Mouse (Mus musculus) retina, adult 2 months (tissue): ENCODE measurements at regions not wholly inside any gene's neighbourhood (a gene's known extent, or its start where the extent isn't known, plus 50 kb on each side); places are given as distances from the start of the nearest gene placed in this dataset.

ENCODE experiments used
- DNase-seq: peaks from one replicate; pipeline ENCODE4 v3.0.0-alpha.2; 2012; ENCODE audit warnings: low read depth, low spot score

DNA sequence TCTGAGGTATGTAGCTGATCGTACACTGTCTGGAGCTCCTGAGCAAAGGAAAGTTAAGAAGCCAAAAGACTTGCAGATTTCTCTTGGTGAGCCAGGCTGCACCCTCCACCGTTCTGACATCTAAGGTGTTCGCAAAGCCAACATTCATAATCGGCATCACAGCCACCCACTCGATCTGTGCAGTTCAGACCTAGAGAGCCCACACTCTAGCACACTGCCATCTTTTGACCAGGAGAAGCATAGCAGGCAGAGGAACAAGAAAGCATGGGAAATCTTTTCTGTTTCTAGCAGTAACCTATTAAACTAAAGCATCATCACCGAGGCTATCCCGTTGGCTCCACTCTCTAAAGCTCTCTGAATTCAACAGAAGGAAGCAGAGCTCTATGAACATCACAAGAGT lies 59.2 kb downstream of the Areg start:
- DNase-seq: peak; percentile 6

DNA sequence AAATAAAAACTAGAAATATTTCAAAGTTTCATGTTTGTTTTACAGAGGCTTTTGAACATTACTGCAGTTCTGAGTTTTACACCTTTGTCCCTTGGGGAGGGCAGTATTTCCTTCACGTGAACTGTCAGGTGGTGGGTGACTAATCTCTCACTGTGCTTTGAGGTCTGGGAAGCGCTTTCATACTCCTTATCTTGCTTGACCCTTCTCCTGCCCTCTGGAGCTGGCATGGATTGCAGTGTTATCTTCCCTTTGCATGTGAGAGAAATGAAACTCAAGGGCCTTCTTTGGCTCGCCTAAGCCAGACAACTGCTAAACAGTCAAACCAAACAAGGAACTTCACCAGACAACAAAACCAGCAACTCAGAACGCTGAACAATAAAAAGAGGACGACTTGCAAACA lies 61.0 kb downstream of the Areg start:
- DNase-seq: no peak

DNA sequence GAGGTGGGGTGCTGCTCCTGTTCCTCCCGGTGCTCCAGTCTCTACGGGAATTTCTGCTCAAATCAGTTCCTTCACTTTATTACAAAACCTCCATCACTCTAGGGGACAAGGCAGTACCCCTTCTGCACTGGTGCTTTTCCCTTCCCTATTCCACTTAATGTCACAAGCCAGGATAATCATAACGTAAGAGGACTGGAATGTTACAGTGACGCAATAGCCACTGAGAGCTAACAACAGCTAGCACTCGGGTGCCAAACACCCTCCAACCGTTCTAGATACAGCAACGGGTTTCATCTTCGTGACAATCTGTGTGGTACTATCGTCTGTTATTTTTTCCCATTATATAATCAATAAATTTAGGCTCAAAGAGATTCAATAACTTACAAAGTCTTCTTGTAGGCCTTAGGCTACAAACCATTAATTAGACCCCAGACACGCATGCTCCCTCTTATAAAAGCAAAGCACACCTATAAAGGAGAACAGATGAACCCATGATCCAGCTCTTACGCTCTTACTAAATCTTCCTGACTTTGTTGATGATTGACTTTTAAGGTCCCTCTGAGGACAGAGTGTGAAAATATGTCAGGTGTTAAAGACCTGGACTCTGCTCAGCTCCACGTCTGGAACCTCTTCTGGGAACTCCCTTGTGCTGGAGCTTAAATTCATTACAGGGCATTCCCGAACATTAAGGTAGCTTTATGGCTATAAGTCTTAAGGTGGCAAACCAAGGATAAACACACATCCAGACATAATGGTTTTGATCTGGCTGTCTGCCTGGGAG lies 65.0 kb downstream of the Areg start:
- DNase-seq: no peak

DNA sequence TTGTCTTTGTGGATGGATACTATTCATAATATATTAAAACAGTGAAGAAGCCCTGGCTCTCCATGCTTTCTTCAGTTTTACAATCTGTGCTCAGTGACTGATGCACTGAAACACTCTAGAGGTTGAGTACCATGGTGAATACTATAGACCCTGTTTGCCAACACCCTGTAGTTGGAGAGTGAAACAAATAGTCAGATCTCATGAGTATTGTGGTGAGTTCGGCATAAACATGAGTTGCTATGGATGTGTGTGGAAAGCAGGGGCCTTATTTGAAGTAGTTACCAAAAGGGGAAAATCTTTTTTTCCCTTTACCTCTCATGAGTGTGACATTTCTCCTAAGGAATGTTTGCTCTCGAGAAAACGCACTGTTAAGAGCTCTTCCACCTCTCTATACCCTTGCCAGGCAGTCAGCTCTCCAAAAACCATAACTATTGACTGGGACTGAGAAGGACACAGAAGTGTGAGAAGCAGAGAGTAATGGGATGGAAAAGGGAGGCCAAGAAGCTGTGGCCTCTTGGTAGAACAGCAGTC lies 66.0 kb downstream of the Areg start:
- no peak for DNase-seq

DNA sequence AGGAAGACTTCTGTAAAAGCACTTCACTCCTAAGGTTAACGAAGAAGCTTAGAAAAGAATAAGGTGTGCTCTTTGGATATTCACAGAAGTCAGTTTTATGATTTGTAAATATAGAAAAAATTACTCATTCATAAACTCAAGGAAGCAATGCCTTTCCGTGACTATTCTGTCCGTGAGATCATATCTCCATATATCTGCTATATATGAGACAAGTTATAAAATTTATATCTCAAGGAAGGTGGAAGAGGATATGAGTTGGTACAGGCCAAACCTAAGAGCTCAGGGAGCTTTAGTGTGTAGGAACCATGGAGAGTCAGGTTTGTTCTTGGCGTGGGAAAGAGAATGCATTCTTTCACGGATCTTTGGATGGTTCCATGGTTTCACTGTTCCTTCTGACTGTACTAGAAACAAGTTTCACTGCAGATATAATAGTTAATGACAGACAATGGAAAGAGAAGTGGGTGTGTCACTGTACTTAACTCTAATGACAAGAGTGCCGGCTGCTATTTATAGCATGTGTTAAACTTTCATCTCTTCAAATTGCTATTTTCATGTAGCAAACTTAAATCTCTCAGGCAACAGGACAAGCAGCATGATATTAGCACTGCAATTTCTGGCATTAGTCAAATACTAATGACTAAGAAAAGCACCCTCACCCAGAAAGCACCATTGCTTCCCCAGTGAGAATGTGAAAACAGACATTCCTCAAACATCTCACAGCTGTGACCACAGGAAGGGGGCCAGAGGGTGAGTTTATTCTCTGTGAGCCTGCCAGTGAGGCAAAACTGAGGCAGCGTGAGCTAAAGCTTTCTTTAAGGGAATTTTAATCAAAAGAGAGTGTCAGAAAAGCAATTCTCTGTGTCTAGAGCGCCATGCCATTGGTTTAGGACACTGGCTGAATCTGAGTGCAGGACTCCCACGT lies 67.4 kb downstream of the Areg start:
- no peak for DNase-seq

DNA sequence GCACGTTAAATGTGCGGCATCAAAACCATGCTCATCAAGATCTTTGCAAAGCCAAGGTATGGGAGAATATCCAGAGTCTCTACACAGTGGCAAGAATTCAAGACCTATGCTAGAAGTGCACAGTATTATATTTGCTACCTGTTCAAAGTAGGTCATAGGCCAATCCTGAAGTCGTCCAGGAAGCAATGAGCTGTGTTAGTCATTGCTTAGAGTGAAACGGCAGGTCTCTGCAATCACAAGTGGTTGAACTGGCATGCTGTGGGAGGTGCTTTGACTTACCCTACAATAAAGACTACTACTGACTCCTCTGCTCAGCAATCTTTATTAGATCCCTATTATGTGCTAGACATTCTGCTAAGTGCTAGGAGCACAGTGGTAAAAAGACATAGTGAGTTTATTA lies 80.8 kb downstream of the Areg start:
- no peak for DNase-seq

DNA sequence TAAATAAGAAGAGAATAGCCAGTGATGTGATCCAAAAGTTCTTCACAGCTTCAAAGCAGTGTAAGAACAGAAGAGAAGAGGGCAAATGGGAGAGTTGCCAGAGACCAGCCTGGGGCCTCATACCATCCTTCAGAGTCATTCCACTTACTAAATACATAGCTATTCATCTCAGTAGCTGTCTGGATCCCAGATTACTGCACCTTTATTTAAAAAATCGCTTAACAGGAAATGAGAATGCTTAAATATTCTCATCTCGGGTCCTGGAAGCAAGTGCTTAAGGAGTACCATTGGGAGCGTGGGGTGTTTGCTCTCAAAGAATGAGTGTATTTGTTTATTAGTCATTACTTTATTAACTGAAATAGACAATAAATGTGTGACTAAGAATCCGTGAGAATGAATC lies 102.3 kb downstream of the Areg start:
- no peak for DNase-seq

DNA sequence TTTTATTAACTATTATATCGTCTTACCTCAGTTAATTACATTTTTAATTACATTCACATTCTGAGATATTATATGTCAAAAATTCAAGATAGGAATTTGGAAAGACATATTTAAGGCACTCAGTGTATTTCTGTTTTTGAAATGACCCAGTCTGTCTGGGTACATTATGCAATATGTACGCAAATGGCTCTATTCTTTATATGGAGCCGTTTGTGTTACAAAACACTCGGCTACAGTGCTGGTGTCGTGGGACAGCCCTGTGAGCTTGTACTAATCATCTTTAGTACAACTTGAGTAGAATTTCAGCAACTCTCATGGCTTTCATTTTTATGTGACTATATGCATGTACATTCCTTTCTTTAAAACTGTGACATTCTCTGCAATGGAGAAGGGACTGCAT lies 108.0 kb downstream of the Areg start:
- DNase-seq: no peak

DNA sequence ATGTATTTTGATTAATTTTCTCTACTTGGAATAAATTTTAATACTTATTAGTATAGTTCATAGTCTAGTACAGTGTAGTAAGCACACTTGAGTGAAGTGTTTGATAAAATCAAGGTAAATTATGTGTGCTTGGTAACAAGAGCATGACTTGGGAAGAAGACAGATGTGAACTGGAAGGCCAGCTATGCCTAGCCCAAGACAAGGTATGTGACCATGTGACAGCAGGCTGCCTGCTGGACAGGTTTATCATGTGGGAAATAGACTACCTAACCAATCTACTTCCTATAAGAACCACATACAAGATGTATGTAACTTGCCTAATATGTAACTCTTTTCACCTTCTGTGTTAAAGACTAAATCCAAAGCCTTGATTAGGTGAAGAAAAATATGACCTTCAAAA lies 122.5 kb downstream of the Areg start:
- no peak for DNase-seq

DNA sequence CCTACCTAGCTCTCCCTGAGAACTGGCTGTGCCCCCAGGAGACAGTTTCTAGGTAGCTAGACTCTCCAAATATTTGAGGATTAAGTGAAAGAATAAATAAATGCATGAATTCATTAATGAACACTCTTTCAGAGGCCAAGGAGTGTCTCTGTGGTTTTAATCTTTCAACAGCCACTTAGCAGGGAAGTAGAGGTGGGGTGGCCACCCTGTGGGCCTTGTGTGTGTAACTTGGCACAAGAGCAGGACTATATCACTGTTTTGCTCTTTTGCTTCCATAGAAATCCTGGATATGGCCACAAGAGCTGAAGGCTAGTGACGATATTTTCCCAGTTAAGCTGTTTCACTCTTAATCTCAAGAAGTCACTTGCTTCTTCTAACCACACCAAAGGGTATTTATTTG lies 123.1 kb downstream of the Areg start:
- no peak for DNase-seq

DNA sequence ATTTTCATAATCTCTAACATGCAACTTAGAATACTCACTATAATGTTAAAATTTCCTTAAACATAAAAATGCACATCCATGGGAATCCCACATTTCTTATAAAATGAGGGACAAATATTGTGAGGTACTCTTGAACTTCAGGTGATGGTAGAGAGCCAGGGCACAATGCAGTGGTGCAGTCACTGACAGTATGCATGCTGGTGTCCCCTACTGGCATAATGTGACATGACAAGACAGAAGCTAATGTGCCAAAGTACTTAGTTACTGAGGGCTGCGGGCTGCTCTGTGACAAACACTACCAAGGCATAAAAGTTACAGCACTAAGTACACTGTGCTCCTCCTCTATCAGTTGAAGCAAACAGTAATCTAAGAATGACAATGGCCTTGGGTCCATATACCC lies 131.3 kb downstream of the Areg start:
- no peak for DNase-seq

DNA sequence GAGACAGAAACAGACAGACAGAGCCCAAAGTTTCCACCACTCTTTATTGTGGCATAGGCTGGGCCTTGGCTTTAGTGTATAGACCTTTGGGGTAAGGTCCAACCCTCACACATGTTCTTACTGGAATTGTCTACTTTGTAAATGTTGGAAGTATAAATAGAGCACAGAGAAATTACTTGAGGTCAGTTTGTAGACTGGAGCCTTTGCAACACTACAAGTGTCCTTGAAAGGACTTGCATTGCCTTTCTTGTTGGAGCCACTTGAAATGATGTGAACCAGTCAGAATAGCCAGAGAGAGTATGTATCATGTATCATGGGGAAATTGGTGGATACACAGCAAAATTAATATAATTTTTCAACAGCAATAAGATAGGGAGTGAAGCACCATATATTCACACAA lies 131.4 kb downstream of the Btc start:
- no peak for DNase-seq

DNA sequence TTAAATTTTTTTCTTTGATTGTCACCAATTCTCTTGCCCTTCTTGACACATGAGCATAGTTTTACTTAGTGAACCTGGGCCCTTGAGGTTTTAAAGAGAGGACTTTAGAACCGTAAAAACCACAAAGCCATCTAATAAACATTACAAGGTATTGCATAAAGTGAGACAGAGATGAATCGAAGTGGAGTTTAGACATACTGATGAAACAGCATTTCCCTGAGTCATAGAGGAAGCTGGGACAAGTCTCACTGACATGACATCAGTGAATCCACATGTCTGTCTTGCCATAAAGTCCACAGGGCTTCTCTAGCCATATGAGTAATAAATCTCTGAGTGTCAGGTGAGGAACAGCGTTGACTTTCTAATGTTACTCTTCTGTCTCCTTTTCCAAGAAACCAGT lies 128.4 kb downstream of the Btc start:
- DNase-seq: no peak

DNA sequence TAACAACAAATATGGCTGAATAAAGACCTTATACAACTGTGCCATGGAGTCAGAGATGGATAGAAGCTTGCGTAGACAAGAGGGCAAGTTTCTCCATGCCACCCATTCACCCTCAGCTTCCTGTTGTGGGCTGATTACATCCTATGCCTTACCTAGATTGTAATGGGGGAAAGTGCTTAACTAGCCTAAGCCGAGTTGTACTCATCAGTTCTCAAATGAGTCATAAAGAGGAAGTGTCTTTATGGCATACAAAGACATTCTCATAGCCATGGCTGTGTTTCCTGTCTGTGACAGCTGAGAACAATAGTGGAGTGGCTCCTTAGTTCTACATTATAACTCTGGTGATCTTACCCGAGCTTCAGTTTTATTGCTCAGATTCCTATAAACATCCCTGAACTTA lies 124.3 kb downstream of the Btc start:
- no peak for DNase-seq

DNA sequence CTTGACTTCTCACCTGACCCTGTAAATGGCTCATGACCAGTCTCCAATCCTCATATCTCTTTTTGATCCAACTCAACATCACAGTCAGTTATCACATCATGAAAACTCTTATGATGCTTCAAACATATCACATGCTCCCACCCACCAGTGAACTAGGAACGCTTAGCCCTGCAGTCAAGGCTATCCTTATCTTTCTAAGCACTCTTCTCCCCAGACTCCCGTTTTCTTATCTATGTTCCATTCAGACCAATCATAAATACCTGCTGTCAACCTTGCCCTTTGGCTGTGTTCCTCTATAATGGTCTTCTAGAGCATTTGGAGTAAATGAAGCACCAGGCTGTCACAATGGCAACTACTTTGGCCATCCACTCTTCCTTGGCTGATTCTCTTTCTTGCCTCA lies 123.3 kb downstream of the Btc start:
- no peak for DNase-seq

DNA sequence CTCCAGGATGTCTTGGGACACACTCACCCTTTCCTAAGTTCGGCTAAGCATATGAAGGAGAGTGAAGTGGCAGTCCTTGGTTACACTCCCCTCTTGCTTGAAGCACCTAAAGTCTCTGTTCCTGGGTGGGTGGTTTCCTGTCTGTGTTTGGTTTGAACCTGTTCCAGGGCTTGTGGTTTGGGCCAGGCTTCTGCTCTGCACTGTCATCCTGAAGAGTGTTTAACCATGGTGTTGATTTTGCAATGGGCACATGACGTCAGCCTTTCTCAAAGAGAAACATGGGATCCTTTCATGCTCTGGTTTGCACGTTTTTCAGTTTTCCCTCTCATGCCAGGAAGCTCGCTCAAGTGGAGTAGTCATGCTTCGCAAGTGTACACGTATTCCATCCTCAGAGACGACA lies 119.8 kb downstream of the Btc start:
- DNase-seq: no peak

DNA sequence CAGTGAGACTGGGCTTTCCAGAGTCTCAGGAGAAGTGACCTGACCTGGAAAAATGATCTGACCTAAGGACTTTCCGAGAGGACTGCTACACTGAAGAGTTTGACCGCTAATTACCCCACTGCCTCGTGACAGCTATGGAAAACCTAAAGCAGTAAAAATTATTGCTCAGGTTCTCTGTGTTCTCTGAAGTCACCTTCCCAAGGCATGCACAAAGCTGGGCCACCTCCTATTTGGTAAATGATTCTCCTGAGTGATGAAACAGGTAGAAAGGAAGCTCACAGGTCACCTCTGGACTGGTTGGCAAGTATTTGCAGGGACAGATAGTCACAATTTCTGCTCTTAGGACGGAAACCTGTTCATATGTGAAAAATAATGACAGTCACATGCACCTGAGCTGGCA lies 109.7 kb downstream of the Btc start:
- no peak for DNase-seq

DNA sequence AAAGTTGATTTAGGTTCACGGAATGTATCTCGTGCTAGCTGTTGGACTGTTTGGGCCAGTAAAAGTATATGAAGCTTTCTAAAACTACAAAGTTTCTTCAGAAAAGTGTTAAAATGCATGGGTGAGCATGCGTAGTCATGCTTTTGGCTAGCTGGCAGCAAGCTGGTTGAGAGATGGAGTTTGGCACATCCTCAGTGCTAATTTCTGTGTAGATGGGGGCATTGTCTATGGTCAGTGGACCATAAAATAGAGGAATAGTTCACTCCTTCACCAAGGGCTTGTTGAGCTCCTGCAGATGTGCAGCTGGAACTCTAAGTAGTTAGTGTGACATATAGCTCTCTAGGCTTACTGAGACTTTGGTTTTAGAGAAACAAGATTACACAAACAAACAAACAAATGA lies 107.8 kb downstream of the Btc start:
- no peak for DNase-seq

DNA sequence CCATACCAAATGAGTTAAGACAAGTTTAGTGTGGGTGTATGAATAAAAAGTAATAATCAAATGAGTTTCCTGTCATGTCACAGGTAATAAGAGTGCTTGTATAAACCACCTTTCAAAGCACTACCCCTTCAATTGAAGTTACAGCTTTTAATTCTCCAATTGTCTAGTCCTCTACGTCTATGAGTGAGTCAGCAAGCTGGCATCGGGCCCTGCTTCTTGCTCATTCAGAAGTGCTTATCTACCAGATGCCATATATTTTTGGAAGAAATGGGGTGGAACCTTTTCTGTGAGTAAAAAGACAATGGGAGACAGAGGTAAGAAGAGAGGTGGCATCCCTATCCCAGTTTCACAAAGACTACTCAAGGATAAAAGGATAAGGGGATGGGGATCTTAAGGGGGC lies 105.7 kb downstream of the Btc start:
- DNase-seq: no peak

DNA sequence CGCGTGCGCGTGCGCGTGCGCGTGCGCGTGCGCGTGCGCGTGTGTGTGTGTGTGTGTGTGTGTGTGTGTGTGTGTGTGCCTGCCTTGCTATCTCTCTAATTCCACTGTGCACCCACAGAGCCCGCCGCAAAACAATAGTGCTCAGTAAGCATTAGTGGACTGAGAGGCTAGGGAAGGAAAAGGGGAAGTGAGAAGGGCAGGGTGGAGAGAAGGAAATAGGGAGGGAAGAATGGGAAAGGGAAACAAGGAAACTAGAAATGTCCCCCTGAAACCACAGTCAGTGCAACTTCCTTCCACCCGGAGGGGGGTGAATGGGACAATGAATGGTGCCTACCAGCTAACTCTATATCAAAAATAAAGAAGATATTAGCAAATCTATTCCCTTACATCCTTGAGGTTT lies 100.7 kb downstream of the Btc start:
- DNase-seq: no peak

DNA sequence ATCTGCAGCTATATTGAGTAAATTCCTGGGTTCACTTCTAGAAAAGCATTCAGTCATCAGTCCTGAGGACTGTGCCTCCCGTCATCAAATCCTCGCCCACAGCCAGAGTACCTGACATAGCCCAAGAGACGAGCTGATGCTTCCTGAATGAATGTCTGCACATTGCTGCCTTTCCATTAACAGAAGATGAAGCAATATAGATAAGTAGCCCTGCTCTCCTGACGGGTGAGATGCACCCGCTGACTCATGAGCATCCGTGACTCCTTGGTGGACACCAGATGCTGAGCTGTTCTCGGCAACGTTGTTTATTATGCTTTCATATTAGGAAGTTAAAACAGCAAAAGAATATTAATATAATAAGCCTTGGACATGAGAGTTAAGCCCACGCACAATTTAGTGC lies 99.9 kb downstream of the Btc start:
- DNase-seq: no peak

DNA sequence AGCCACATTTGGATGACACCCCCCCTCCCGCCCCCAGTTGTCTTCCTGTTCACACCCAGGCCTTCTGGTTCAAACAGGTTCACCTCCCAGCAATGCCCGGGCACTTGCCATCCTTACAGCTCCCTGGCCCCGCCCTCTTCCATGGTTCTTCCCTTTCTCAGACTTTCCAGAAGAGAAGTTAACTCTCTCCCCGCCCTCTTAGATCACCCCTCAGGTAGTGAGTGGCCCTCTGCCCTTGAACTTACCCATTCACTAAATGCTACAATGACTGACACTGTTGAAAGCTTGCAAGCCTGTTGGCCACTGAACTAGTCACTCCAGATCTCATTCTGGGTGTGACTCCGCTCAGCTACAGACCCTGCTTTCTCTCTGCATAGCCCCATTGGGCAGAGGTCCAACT lies 99.1 kb downstream of the Btc start:
- no peak for DNase-seq

DNA sequence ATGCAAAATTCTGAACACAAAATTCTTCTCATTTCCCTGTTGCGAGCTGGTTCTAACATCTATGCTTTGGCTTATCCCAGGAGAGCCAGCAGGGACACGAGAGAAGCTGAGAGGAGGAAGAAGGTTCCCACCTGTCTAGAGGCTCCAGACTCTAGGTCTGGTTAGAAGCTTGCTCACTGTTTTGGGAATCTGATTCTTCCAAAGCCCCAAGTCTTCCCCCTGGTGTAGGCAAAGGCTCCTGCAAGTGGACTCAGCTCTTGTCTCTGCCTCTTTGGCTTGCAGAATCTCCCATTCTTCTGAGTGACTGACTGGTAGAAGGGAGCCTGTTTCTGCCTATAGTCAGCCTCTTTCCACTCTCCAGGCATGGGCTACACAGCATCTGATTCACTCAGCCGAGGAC lies 95.8 kb downstream of the Btc start:
- DNase-seq: no peak
